Mouse (Mus musculus) left cerebral cortex, adult 6 months (tissue): Measurements from ENCODE around the gene Ipo13. TPM values are rescaled to one million over a fixed set of nuclear protein-coding genes. Genes with fewer than 3 reads are reported as not detected.

ENCODE experiments used
- long read RNA-seq, 2 experiments: library from polyadenylated mRNA; unstranded; transcript quantifications; one replicate each; pipeline ENCODE4 v2.0.0; 2019 to 2020
- polyA plus RNA-seq: library from polyadenylated mRNA; unstranded; fragments of <200 nt; fragmentation: Nextera tagmentation; gene quantifications from 2 replicates; pipeline ENCODE4 v1.2.3, GENCODE M21; 2021

Ipo13 gene
- polyA plus RNA-seq: 34.0 and 35.1 TPM in 2 replicates
- long read RNA-seq, experiment 1, transcript Ipo13-201 (20 exons, 3,595 nt): major isoform, 132 of 220 reads
- long read RNA-seq, experiment 1, partial matches to known transcripts: 45 of 220 reads
- long read RNA-seq, experiment 1, other reads (novel, unspliced or antisense): 41 of 220 reads
- long read RNA-seq, experiment 2, transcript Ipo13-201 (20 exons, 3,595 nt): major isoform, 7 of 24 reads
- long read RNA-seq, experiment 2, partial matches to known transcripts: 11 of 24 reads
- long read RNA-seq, experiment 2, other reads (novel, unspliced or antisense): 4 of 24 reads

GRCm38 (mm10) chr4:117914591-117915442 lies at the start of gene Ipo13:
TSS of gene Ipo13 (minus strand) at chr4:117914999.

GRCm38 (mm10) chr4:117929391-117929881 lies 14.6 kb upstream of the Ipo13 start, which contains the start of gene Artn:
TSS of gene Artn (minus strand) at chr4:117929763.

GRCm38 (mm10) chr4:117891738-117892161 lies 23.0 kb downstream of the Ipo13 start, which contains the start of gene Dph2:
TSS of gene Dph2 (minus strand) at chr4:117892032.

GRCm38 (mm10) chr4:117887133-117887532 lies 27.7 kb downstream of the Ipo13 start, which contains the start of gene Atp6v0b:
TSS of gene Atp6v0b (minus strand) at chr4:117887333.

GRCm38 (mm10) chr4:117882701-117883691 lies 31.8 kb downstream of the Ipo13 start, which contains the start of gene B4galt2:
TSS of gene B4galt2 (minus strand) at chr4:117883487.

GRCm38 (mm10) chr4:117872471-117872886 lies 42.3 kb downstream of the Ipo13 start, which contains the start of gene Ccdc24:
TSS of gene Ccdc24 (minus strand) at chr4:117872557.

Other genes with a start within 250 kb of the Ipo13 start
- gene Dmap1, start 232.7 kb downstream of the Ipo13 start, polyA plus RNA-seq: 39.7 and 43.5 TPM in 2 replicates
- gene Gm12845, start 190.6 kb downstream of the Ipo13 start, polyA plus RNA-seq: not detected in 2 replicates
- gene Klf17, start 149.4 kb downstream of the Ipo13 start, polyA plus RNA-seq: not detected in 2 replicates
- 14.7 and 18.0 TPM in 2 replicates for gene Slc6a9, start 80.5 kb downstream of the Ipo13 start, polyA plus RNA-seq
- gene Ccdc24, start 42.4 kb downstream of the Ipo13 start, polyA plus RNA-seq: 0.18 and 0.36 TPM in 2 replicates
- gene B4galt2, start 31.5 kb downstream of the Ipo13 start, polyA plus RNA-seq: 12.5 and 33.1 TPM in 2 replicates
- 819 and 1,051 TPM in 2 replicates for gene Atp6v0b, start 27.7 kb downstream of the Ipo13 start, polyA plus RNA-seq
- gene Dph2, start 23.0 kb downstream of the Ipo13 start, polyA plus RNA-seq: 6.4 and 7.7 TPM in 2 replicates
- gene Artn, start 14.8 kb upstream of the Ipo13 start, polyA plus RNA-seq: 1.4 and 1.7 TPM in 2 replicates
- 9.7 and 20.5 TPM in 2 replicates for gene St3gal3, start 219.9 kb upstream of the Ipo13 start, polyA plus RNA-seq